ENCODE assay signal across 8 mouse cellular contexts in genomic region chr1:62707913-62708860, GRCm38 (mm10). TPM values are rescaled to one million over a fixed set of nuclear protein-coding genes. Genes with fewer than 3 reads are reported as not detected.
A peak's percentile ranks its signal among the peaks of the same experiment; 100 is the strongest.
DNase-seq lines count a peak whose midpoint lies in the region; ATAC-seq and TF ChIP-seq lines count a peak whose summit lies in the region.

No protein-coding gene starts in this region.

- ATAC-seq in forebrain, embryonic 11.5 days (replicated peaks; ENCODE audit: low FRiP score): no peak
- no peak for ATAC-seq in limb, embryonic 12.5 days (ENCODE audit: insufficient number of reproducible peaks, insufficient read depth, low FRiP score, low TSS enrichment, low read depth)
- no peak for ATAC-seq in stomach, embryonic 14.5 days (ENCODE audit: insufficient number of reproducible peaks, insufficient read depth, low FRiP score, low read depth)

- 0 out of 2 replicates have a peak, but pooled peaks cover 3% of the 10 kb centered on the region for H3K79me2 ChIP-seq in liver, adult 2 months (ENCODE audit: control insufficient read depth, insufficient read depth, low read length)

- H3K9ac ChIP-seq in liver, adult 2 months (ENCODE audit: low read depth, low read length): no peak overlapping the region
- no peak overlapping the region for H3K9ac ChIP-seq in forebrain, embryonic 11.5 days (ENCODE audit: low read length)
- peak overlapping the region; percentile 89 for H3K9ac ChIP-seq in limb, embryonic 12.5 days (replicated peaks)
- peak overlapping the region; percentile 51; the same call in 1 of the 2 replicates for H3K9ac ChIP-seq in stomach, embryonic 14.5 days (replicated peaks; ENCODE audit: low read depth, low read length)

- H3K4me3 ChIP-seq in liver, adult 2 months (ENCODE audit: insufficient read depth, low read depth, low read length): no peak overlapping the region
- peak overlapping the region; percentile 63 for H3K4me3 ChIP-seq in forebrain, embryonic 11.5 days (ENCODE audit: low read depth, low read length)
- H3K4me3 ChIP-seq in limb, embryonic 12.5 days (replicated peaks): peak overlapping the region; percentile 72
- peak overlapping the region; percentile 58 for H3K4me3 ChIP-seq in stomach, embryonic 14.5 days (ENCODE audit: low read depth, low read length)

- H3K27ac ChIP-seq in liver, adult 2 months (replicated peaks; ENCODE audit: insufficient read depth, low read depth, low read length): no peak overlapping the region
- no peak overlapping the region for H3K27ac ChIP-seq in forebrain, embryonic 11.5 days (ENCODE audit: low read depth, low read length)
- H3K27ac ChIP-seq in limb, embryonic 12.5 days: peak overlapping the region; percentile 90
- no peak overlapping the region for H3K27ac ChIP-seq in stomach, embryonic 14.5 days (ENCODE audit: low read length)

- no peaks in the 10 kb centered on the region for H3K36me3 ChIP-seq in liver, adult 2 months (ENCODE audit: control insufficient read depth, insufficient read depth, low read length)
- H3K36me3 ChIP-seq in forebrain, embryonic 11.5 days (ENCODE audit: control insufficient read depth, insufficient read depth, low read length): no peaks in the 10 kb centered on the region
- H3K36me3 ChIP-seq in limb, embryonic 12.5 days: no peaks in the 10 kb centered on the region
- no peaks in the 10 kb centered on the region for H3K36me3 ChIP-seq in stomach, embryonic 14.5 days (ENCODE audit: control insufficient read depth, insufficient read depth, low read length)

- 0 out of 2 replicates have a peak, but pooled peaks cover 2% of the 10 kb centered on the region for H3K27me3 ChIP-seq in liver, adult 2 months (ENCODE audit: control insufficient read depth, insufficient read depth, low read length)
- H3K27me3 ChIP-seq in forebrain, embryonic 11.5 days (ENCODE audit: control insufficient read depth, insufficient read depth, low read length): peaks cover 39% of the 10 kb centered on the region
- H3K27me3 ChIP-seq in limb, embryonic 12.5 days: peaks cover 34% of the 10 kb centered on the region
- 0 out of 2 replicates have a peak, but pooled peaks cover 2% of the 10 kb centered on the region for H3K27me3 ChIP-seq in stomach, embryonic 14.5 days (ENCODE audit: control insufficient read depth, insufficient read depth, low read length)

- 25% methylated on average over 17 of the region's 17 CpGs for WGBS in liver, adult 2 months
- 8% methylated on average over 17 of the region's 17 CpGs for WGBS in forebrain, embryonic 11.5 days
- WGBS in limb, embryonic 12.5 days: 10% methylated on average over 17 of the region's 17 CpGs
- 22% methylated on average over 17 of the region's 17 CpGs for WGBS in stomach, embryonic 14.5 days

- H3K9me3 ChIP-seq in forebrain, embryonic 11.5 days (ENCODE audit: control insufficient read depth, low read length): no peaks in the 10 kb centered on the region
- no peaks in the 10 kb centered on the region for H3K9me3 ChIP-seq in limb, embryonic 12.5 days
- H3K9me3 ChIP-seq in stomach, embryonic 14.5 days (ENCODE audit: control insufficient read depth, low read depth, low read length): no peaks in the 10 kb centered on the region

- peak overlapping the region; percentile 95; the same call in 1 of the 2 replicates for H3K4me2 ChIP-seq in forebrain, embryonic 11.5 days (ENCODE audit: low read depth, low read length, severe bottlenecking)
- peak overlapping the region; percentile 90 for H3K4me2 ChIP-seq in limb, embryonic 12.5 days
- H3K4me2 ChIP-seq in stomach, embryonic 14.5 days (replicated peaks; ENCODE audit: low read depth, low read length): peak overlapping the region; percentile 98

- TF ChIP-seq CTCF in liver, adult 2 months (IDR thresholded peaks at IDR 0.05; ENCODE audit: low read depth, low read length): no peak

- no peak for TF ChIP-seq POLR2A in liver, adult 2 months (IDR thresholded peaks at IDR 0.05; ENCODE audit: extremely low read depth, insufficient read depth, low read length)

- DNase-seq in liver, adult 2 months (ENCODE audit: extremely low read depth, low read depth, low spot score): peak; percentile 52
- DNase-seq in liver: no peak
- DNase-seq in forebrain, embryonic 11.5 days (ENCODE audit: low spot score): no peak
- no peak for DNase-seq in right cerebral cortex, postnatal 14 days
- no peak for DNase-seq in retina, postnatal 1 day
- DNase-seq in cerebellum, postnatal 14 days: no peak

- H3K4me1 ChIP-seq in liver, adult 2 months (ENCODE audit: control insufficient read depth, insufficient read depth, low read length): peaks cover 14% of the 10 kb centered on the region
- peaks cover 15% of the 10 kb centered on the region for H3K4me1 ChIP-seq in forebrain, embryonic 11.5 days (replicated peaks; ENCODE audit: control insufficient read depth, insufficient read depth, low read length)
- H3K4me1 ChIP-seq in limb, embryonic 12.5 days (replicated peaks): peaks cover 62% of the 10 kb centered on the region
- H3K4me1 ChIP-seq in stomach, embryonic 14.5 days (ENCODE audit: control insufficient read depth, insufficient read depth, low read length): peaks cover 20% of the 10 kb centered on the region; the same call in 1 of the 2 replicates

RNA-seq across cellular contexts. Expression of gene Nrp2, which starts 5.1 kb away (rescaled TPM):
- total RNA-seq in liver, adult 2 months (2014; rRNA removed): 8.3 and 11.4 TPM in 2 replicates
- 3.2 and 3.3 TPM in 2 replicates for polyA plus RNA-seq in liver, adult 2 months (2012; rRNA removed)
- polyA plus RNA-seq in forebrain, embryonic 11.5 days (2014; fragmentation: Nextera tagmentation; extraction: Ambion mirVana): 20.7 and 21.1 TPM in 2 replicates
- polyA plus RNA-seq in limb, embryonic 12.5 days (2016; fragmentation: Nextera tagmentation; extraction: Ambion mirVana): 70.7 and 86.2 TPM in 2 replicates
- polyA plus RNA-seq in stomach, embryonic 14.5 days (2014; fragmentation: Nextera tagmentation; extraction: Ambion mirVana): 39.9 and 45.6 TPM in 2 replicates

Comparison
In these comparisons a context has a peak if more than half of its experiments do, and no peak if none do; other contexts are left out.
1. H3K9ac ChIP-seq: peak in limb, embryonic 12.5 days (single experiment) and stomach, embryonic 14.5 days (single experiment); none in liver, adult 2 months (single experiment) and forebrain, embryonic 11.5 days (single experiment).
2. Peak in every context shown above with its lines, with median percentiles within 50 percentile points of each other: H3K4me2 ChIP-seq.